Mouse (Mus musculus): ENCODE data around the gene Tnfsf10.

The Tnfsf10 gene

DNA sequence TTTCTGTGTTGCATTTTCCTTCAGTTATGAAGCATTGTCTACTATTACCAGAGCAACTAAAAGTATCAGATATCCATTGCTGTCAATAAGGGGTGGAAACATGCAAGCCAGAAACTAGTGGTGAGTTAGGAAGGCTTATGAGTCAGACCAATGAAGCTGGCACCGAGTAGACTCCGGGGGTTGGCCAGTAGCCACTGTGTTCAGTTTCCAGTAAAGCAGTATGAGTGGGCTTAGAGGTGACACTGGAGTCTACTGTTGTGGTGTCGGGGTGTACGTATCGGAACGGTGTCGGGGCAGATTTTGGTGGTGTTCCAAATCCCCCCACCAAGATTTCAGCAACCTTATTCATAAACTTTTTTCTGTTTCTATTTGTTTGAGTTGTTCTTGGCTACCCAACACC is 5.9 kb upstream of the Tnfsf10 start:
- no peak for DNase-seq

DNA sequence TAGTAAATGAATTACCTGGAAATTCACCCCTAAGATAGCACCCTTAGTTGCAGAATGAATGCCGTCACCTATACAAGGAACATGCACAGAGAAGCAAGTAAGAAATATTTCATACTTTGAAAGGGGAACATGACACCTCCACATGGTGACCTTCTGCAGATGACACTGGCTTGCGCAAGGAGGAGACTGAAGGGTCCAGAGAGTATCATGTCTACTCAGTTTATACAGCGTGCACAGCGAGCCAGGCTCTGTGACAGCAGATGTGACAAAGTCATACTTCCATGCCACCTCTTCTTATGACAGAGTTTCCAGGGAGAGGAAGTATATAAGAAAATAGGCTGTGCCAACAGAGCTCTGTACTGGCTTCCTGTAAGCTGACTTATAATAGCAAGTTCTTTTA is 5.4 kb upstream of the Tnfsf10 start:
- no peak for DNase-seq

DNA sequence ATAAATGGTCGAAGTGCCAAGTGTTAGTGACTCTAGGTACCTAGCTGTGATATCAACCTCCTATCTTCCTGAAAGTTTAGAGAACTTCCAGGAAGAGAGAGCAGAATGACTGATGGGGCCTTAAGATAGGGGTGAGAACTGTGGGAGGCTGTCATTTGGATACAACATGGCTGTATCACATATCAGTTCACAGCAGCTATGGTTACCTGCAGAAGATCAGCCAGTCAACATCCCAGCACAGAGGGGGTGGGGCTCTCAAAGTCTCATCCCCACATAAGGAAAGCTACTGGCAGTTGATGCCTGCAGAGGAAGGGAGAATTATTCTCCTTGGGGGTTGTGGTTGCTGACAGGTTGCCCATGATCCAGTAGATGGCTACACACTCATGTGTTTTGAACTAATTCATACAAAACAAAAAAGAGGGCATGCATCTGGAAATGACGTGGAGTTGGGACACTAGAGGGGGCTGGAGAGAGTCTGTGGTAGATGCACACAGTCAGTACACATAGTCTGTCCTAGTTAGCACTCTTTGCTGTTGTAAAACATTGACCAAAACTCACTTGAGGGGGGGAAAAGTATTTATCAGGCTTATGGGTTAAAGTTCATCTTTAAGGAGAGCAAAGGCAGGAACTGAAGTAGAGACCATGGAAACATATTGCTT is 2.2 kb upstream of the Tnfsf10 start:
- no peak for DNase-seq

DNA sequence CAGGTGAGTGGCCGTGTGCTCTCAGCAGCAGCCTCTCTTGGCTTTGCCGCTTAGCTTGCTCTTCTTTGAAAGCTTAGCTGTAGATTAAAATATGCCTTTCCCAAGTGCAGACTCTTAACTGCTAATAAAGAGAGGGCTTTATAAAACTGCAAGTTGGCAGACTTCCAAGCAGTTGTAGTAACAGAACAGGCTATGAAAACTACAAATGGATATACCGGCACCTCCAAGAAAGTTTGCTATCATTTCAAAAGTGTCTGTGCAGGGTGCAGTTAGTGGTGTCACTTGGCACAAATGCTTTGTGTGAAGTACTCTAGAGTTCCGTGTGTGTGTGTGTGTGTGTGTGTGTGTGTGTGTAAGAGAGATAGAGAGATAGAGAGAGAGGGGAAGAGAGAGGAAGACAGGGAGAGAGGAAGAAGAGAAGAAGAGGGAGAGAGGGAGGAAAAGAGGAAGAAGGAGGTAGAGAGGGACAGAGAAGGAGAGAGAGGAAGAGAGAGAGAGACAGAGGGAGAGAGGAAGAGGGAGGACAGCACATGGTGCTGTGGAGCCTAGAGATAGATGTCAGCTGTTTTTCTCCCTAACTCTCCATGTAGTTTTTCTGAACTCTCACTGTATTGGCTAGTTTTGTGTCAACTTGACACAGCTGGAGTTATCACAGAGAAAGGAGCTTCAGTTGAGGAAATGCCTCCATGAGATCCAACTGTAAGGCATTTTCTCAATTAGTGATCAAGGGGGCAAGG is 628 bp downstream of the Tnfsf10 start:
- no peak for DNase-seq

DNA sequence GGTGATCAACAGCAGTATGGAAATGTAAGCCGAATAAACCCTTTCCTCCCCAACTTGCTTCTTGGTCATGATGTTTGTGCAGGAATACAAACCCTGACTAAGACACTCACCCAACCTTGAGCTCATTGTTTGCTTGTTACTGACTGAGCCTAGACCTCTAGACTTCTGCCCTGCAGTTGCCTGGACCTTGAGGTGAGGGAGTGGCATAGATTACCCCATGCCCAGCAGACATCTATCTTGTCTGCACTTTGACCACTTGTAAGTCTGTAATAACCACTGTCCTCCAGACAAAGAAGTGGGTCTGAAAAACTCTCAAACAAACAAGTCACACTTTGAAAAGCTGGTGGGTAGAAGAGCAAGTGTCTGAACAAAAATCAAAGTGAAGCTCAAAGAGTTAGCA is 2.8 kb downstream of the Tnfsf10 start:
- no peak for DNase-seq

DNA sequence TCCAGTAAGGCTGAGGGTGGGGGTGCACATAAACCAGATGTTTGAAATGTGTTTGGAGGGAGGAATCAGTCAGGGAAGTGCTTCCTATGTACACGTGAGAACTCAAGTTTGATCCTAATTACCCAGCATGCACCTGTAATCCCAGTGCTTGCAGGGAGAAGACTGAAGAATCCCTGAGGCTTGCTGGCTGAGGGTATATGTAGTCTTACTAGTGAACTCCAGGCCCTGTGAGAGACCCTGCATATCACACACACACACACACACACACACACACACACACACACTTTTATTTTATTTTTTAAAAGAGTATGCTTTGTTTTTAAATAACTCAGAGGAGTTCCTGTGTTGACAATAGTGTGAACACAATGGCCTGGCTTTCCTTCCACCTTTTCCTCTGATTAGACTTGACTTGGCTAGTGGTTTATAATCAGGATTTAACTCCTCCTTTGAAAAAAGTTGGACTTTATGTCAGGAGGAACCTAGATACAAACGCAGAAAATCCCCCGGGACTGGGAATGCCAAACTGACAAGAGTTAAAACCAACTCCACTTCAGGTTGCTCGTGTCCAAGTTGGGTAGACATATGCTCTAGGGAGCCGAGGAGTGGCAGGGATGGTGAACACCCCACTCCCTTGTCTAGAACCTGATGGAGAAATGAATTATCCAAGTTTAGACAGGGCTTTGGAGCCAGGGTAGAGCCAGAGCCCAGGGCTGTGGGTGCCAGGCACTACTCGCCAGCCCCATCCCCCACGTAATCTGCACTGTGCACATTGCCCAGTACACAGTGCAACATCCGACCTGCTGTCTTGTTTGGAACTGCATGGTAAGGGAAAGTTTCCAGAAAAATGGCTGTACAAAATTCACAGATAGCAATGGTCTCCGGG is 4.0 kb downstream of the Tnfsf10 start:
- DNase-seq: no peak

DNA sequence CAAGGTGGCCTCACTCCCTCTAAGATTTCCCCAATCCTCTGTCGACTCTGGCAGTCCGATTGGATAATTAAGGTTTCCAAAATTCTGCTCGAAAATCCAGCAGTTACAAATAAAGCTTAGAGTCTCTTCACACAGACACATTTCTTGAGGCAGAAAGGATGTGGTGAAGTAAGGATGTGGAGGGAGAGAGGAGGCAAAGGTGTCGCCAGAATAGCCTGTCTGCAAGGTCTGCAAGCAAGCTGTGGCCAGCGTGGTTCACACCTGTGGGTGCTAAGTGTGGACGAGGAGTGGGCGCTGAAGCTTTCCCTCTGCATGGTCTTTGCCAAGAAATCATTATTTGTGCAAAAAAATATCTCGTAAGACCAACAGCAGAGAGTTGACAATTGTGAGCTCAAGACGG is 5.8 kb downstream of the Tnfsf10 start:
- DNase-seq: no peak

DNA sequence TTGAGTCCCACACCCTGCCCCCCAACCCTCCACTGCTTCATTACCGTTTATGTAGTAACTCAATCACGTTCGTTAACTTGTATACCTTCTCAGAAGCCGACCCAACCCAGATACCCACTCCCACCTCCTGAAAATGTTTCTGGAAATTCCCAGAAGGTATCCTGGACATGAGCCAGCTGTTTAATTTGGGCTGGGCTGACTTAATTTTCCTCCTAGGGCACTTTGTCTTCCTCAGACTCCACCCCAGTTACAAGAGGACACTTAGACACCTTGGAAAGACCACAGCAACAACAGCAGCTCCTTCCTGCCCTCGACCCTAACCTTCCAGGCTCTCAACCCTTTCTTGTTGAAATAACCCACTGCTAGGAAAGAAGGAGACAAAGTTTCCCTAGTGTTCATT is 6.7 kb downstream of the Tnfsf10 start:
- DNase-seq: no peak

DNA sequence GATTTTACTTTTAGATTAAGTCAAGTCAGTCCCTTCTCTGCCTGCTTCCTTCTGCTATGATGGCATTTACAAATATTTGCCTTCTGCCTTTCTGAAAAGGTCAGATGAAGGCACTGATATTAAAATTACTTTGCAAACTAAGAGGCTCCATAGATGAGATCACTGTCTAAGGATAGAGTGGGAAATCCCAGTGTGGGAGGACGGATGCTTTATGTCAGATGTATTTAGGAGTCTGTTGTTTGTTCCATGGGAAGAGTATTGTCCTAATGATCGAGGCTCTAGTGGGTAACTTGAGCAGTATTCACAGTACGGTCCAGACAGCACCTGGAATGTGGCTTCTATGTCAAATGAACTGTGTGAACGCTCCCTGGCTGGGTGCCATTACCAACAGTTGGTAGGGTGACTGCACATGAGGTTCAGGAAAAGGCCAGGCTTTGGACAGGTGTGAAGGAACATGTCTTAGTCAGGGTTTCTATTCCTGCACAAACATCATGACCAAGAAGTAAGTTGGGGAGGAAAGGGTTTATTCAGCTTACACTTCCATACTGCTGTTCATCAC is 9.9 kb downstream of the Tnfsf10 start:
- no peak for DNase-seq

DNA sequence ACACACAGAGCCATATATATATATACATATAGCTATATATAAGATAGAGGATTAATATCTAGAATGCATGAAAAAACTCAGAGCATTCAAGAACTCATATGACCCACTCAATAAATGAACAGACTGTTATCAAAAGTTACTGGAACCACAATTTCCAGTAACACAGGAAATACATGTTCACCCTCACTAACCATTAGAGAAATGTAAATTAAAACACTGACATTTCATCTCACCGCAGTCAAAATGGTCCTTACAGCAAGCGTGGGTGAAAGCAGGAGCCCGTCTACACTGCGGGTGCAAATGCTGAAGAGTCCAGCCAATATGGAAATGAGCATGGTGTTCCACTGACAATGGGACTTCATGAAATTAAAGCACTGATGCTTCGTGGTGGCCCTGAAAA is 13.9 kb downstream of the Tnfsf10 start:
- DNase-seq: no peak

DNA sequence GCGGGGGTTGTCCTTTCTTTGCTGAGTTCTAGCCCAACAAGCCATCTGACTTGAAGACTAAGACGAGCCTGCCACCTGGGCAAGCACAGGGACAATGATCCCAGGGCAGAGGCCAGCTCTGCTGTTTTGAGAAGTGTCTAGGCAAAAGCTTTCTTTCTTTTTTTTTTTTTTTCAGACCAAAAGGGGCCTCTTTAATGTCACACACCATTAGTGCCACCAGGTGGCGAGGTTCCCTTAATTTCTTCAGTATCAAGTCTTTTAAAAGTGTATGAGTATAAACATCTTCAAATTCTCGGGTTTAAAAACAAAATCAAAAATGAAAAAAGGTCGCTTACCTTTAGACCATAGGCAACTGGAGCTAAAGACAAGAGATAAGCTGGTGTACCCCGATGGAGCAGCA is 21.6 kb downstream of the Tnfsf10 start:
- peak; percentile 60 for DNase-seq

DNA sequence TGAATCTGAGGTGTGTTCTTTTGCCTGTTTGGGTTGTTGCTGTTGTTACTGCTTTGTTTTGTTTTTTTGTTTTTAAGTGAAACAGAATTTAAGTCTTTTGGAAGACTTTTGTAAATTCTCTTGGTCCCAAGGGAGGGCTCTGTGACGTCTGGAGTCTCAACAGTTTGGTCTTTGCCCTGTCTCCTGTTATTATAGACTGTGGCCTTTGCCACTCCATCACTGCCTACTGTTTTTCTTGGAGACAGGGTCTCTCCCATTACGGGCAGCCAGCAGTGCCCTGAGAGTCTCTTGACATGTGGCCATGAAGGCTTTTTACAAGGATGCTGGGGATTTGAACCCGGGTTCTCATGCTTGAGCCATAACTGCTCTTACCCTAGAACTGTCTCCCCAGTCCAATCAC is 22.1 kb downstream of the Tnfsf10 start:
- DNase-seq: no peak

DNA sequence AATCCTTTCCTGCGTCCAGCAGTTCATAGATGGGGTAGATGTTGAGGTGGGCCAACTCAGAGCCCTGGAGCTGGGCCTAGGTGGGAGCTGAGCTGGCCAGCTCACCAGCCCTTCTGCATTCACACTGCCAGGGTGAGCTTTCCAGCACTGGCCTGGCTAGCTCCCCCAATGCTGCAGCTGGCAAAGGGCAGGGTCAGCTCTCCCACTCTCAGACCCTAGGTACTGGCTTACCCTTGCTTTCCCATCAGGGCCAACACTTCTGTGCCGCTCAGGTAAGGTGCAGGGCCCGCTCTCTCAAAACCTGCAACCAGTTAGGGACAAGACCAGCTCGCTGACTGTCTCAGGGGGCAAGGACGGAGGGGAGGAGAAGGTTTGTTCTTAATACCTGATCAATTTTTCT is 23.9 kb downstream of the Tnfsf10 start:
- DNase-seq: no peak

DNA sequence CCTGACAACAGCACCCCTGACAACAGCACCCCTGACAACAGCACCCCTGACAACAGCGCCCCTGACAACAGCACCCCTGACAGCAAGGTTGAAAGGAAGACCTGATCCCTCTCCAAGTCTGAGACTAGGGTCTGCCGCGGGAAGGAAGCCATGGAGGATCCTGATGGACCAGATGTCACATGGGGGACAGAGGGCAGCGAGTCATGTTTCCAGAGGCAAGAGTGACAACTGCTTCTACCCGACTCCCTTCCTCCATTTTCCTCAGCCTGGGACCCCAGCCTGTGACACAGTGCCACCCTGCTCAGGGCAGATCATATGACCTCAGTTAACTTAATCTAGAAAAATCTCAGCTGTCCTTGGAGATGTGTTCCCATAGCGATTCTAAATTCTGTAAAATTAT is 25.6 kb downstream of the Tnfsf10 start:
- peak; percentile 27 for DNase-seq

DNA sequence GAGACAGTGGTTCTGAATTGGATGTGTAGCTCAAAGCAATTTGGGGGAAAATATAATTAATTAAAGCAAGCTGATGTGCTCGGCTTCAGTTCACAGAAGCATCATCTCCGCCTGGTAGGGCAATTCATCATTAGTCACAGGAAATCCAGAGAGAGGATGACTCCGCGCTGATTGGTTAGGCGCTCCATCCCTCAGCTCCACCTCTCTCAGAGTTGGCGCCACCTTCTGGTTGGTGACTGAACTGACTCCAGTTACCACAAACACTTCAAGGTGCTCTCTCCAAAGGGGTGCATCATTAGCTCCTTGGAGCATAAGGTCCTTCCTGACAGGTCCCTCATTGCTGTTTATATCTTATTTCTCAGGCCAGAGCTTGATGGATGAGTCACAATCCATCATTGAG is 28.7 kb downstream of the Tnfsf10 start:
- peak; percentile 62 for DNase-seq

DNA sequence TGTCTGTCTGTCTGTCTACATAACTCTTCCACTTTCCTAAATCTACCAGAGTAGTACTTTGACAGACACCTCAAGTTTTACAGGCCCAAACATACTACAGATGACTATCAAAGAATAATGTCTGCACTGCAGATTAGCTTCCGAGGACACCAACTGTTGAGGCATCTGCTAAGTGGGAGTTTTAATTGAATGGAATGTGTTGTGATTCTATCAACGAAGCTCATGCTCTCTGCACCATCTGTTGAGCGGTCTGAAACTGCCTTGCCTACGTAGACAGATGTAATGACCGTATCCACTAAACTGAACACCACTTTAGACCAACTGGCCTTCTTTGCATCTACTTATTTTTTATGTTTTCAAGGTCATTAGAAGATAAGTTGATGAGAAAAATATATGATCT is 31.6 kb downstream of the Tnfsf10 start:
- peak; percentile 67 for DNase-seq

DNA sequence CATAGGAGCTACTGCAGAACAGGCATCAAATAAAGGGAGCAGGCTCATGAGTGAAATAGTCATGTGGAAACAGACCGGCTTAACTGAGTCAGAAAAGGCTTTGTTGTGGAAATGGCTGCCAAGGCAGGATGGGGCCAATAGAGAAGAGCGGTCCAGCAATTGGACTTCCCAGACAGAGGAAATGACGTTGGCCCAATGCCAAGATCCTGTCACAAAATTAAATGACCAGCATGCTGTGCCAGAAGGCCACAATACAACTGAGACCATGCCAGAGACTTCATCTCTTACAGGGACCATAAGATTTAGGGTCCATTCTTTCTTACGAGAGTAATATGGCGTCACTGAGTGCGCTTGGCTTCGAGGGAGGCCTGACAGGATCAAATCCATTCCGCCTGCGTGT is 34.3 kb downstream of the Tnfsf10 start:
- DNase-seq: peak; percentile 63

DNA sequence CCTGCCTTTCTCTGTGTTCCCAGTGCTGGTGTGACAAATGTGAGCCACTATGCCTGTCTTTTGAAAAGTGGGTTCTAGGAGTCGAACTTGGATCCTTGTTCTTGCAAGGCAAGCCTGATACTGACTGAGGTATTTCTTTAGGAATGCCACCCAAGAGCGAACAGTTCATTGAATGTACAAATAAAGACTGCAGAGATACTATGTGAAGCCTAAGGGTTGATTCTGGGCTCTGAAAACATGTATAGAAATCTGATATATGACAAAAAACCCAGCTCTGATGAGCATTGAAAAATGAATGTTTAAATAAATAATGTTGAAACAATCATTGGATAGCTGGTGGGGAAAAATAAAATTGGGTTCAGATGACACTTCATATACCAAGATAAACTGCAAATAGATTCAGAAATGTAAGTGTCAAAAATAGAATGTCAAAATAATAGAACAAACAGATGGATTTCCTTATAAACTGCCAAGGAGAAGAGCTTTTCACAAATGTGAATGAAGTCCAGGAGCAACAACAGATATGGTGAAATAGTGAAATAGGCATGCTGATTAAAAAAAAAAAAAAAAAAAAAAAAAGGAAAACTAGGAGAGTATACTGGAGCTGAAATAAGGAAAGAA is 42.4 kb downstream of the Tnfsf10 start:
- DNase-seq: no peak

DNA sequence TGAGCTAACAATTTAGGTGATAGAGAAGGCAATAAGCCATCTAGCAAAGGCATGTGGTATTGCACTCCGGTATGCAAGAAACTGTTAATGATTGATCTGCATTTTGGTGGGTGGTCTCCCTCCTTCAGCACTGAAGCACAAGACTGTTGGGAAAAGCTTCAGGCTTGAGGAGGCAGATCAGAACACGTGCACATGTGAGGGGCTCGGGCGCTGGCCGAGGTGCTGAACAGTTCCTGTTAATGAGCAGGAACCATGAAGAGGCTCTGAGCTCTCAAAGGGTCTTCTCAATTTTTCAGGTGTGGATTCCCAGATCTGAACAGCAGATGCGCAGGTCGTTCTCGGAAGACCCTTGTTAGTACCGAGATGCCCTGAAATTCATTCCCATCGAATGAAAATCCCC is 53.3 kb downstream of the Tnfsf10 start:
- DNase-seq: peak; percentile 74

DNA sequence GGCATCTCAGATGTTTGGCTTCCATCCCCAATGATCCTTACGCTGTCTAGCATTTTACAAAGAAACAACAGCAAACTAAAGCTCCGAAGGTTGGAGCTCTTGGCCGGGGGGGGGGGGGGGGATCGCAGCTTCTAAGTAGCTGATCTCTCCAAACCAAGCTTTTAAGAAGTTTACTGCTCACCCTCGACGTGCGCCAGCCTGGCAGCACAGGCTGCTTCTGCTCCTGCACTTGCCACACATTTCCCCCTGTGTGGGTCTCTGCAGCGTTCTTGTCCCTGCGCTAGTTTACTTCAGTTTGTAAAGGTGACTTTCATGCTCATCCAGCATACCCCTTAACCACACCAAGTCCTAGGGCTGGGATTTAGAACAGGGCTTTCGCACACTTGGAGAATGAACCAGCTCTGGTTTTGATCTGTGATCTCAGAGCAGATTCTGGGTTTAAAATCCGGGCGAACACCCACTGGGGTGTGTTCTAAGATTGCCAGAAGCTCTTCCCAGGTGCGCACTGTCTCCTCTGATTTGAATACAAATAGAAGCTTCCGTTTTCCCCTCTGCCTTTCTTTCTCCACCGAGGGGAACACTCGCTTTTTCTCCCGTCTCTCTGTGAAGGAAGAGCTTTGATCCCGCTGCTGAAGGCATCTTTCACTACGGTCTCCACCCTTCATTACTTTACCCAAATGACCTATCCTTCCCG is 53.9 kb downstream of the Tnfsf10 start:
- no peak for DNase-seq

DNA sequence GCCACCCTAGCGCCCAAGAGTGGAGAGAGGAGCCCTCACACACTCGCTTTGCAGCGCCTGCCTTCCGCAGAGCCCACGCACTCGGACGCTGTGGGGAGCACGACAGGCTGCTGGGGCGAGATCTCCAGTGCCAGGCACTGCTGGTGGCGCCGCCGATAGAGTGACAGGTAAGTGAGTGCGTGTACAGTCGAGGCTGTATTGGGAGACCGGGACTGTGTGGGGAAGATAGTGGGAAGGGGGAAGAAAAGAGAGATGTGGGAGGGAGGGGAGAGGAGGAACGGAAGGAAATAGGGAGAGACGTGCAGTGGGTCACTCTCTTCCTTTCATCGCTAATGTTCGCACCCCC is 54.4 kb downstream of the Tnfsf10 start, which contains the start of gene Ghsr:
TSS of gene Ghsr (plus strand) at position 76 of the 346 bp plus-strand sequence.
- DNase-seq: peak; percentile 42

Measured in retina, postnatal 1 day (tissue).